Mouse (Mus musculus): ENCODE results near the gene Smurf1. TPM values are rescaled to one million over a fixed set of nuclear protein-coding genes. Genes with fewer than 3 reads are reported as not detected.

The Smurf1 gene
- total RNA-seq, 2 experiments from 2014 or later: 35.2 to 40.7 TPM

GRCm38 (mm10) chr5:144952592-144952991, 13.1 kb downstream of the Smurf1 start:
- intact Hi-C loops (cut with DNase I): no loop called here
- no peak for DNase-seq (ENCODE audit: extremely low spot score in 1 of 2, low spot score in 2 of 2)
- Histone ChIP-seq H3K27ac (0 out of 2 replicates have a peak overlapping the region, but pooled peaks have one; percentile 15), H3K4me3 (no peak overlapping the region)
- TF ChIP-seq CTCF (IDR thresholded peaks at IDR 0.05): no peak

- intact Hi-C loops (cut with DNase I): loop anchor here (1.0 kb wide), 1 partner anchor 13 kb away; no protein-coding TSS in a partner anchor
- no peak for DNase-seq (ENCODE audit: extremely low spot score in 1 of 2, low spot score in 2 of 2)
Measured at GRCm38 (mm10) chr5:144950428-144951051, 15.1 kb downstream of the Smurf1 start.

GRCm38 (mm10) chr5:144949856-144950255, 15.8 kb downstream of the Smurf1 start:
- Histone ChIP-seq H3K27ac (0 out of 2 replicates have a peak overlapping the region, but pooled peaks have one; percentile 20), H3K4me3 (no peak overlapping the region)
- intact Hi-C loops (cut with DNase I): loop anchor here (1.0 kb wide), 1 partner anchor 13 kb away; no protein-coding TSS in a partner anchor
- DNase-seq (ENCODE audit: extremely low spot score in 1 of 2, low spot score in 2 of 2): peak; percentile 41 to 43
- TF ChIP-seq CTCF (IDR thresholded peaks at IDR 0.05): no peak

More at GRCm38 (mm10) chr5:144950428-144951051, 15.1 kb downstream of the Smurf1 start:
- Histone ChIP-seq H3K4me3 (no peak overlapping the region), H3K27ac (peak overlapping the region; percentile 15; the same call in 1 of the 2 replicates)
- TF ChIP-seq CTCF (IDR thresholded peaks at IDR 0.05): no peak

GRCm38 (mm10) chr5:144948422-144948821, 17.2 kb downstream of the Smurf1 start:
- no peak overlapping the region for H3K4me3 ChIP-seq
- TF ChIP-seq CTCF (IDR thresholded peaks at IDR 0.05): no peak
- DNase-seq (ENCODE audit: extremely low spot score in 1 of 2, low spot score in 2 of 2): no peak
- intact Hi-C loops (cut with DNase I): no loop called here
- no peak overlapping the region for H3K27ac ChIP-seq

GRCm38 (mm10) chr5:144948002-144948401, 17.6 kb downstream of the Smurf1 start:
- H3K27ac ChIP-seq: no peak overlapping the region
- DNase-seq (ENCODE audit: extremely low spot score in 1 of 2, low spot score in 2 of 2): no peak
- no peak for TF ChIP-seq CTCF (IDR thresholded peaks at IDR 0.05)
- no peak overlapping the region for H3K4me3 ChIP-seq
- intact Hi-C loops (cut with DNase I): no loop called here

DNA sequence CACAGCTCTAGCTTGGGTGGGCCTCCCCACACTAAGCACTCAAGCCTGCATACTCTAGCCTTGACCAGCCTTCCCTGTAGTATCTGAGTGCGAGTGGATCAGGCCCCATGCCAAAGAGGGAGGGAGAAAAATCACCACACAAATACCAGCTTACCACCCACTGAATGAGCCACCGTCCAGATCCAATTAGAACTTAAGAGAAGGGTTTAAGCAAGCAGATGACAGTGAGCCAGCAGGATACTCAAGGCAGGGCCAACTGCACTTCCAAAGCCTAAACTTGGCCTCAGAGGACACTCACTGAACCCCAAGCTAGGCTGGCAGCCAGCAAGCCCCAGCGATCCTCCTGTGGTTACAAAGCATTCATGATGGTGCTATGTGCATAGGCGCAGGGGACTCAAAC, 19.6 kb downstream of the Smurf1 start:
- peak in 1 of 2 experiments; percentile 33 for DNase-seq (ENCODE audit: extremely low spot score in 1 of 2, low spot score in 2 of 2)
- Histone ChIP-seq H3K4me3 (no peak overlapping the region), H3K27ac (no peak overlapping the region)
- TF ChIP-seq CTCF (IDR thresholded peaks at IDR 0.05): no peak
- intact Hi-C loops (cut with DNase I): no loop called here

GRCm38 (mm10) chr5:144944932-144945331, 20.7 kb downstream of the Smurf1 start:
- intact Hi-C loops (cut with DNase I): no loop called here
- no peak overlapping the region for H3K27ac ChIP-seq
- no peak for DNase-seq (ENCODE audit: extremely low spot score in 1 of 2, low spot score in 2 of 2)
- no peak for TF ChIP-seq CTCF (IDR thresholded peaks at IDR 0.05)
- H3K4me3 ChIP-seq: no peak overlapping the region

GRCm38 (mm10) chr5:144944370-144944769, 21.3 kb downstream of the Smurf1 start:
- TF ChIP-seq CTCF (IDR thresholded peaks at IDR 0.05): no peak
- Histone ChIP-seq H3K4me3 (no peak overlapping the region), H3K27ac (no peak overlapping the region)
- intact Hi-C loops (cut with DNase I): no loop called here
- DNase-seq (ENCODE audit: extremely low spot score in 1 of 2, low spot score in 2 of 2): no peak

- TF ChIP-seq CTCF (IDR thresholded peaks at IDR 0.05): no peak
- intact Hi-C loops (cut with DNase I): no loop called here
- Histone ChIP-seq H3K27ac (no peak overlapping the region), H3K4me3 (no peak overlapping the region)
- DNase-seq (ENCODE audit: extremely low spot score in 1 of 2, low spot score in 2 of 2): no peak
Measured at GRCm38 (mm10) chr5:144943346-144943745, 22.3 kb downstream of the Smurf1 start.

- DNase-seq (ENCODE audit: extremely low spot score in 1 of 2, low spot score in 2 of 2): no peak
- no peak overlapping the region for H3K4me3 ChIP-seq
- peak overlapping the region; percentile 61 for H3K27ac ChIP-seq
- intact Hi-C loops (cut with DNase I): no loop called here
- no peak; the same call in none of the 2 replicates for TF ChIP-seq CTCF (IDR thresholded peaks at IDR 0.05)
Measured at GRCm38 (mm10) chr5:144942431-144942830, 23.2 kb downstream of the Smurf1 start.

DNA sequence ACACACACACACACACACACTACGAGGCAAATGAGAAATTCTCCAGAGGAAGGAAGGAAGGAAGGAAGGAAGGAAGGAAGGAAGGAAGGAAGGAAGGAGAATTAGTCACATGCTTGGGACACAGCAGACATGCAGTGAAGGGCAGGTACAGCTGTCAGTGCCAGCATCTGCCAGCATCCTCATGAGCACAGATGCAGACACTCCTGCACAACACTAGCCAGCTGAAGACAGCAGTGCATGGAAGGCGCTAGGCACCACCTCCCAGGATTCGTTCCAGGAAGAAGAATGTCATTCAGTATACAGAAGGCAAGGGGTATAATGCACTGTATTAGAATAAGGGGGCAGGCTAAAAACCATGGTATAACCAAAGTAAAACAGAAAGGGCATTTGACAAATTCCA, 24.7 kb downstream of the Smurf1 start:
- Histone ChIP-seq H3K4me3 (no peak overlapping the region), H3K27ac (peak overlapping the region; percentile 47; the same call in 1 of the 2 replicates)
- intact Hi-C loops (cut with DNase I): no loop called here
- DNase-seq (ENCODE audit: extremely low spot score in 1 of 2, low spot score in 2 of 2): no peak
- TF ChIP-seq CTCF (IDR thresholded peaks at IDR 0.05): no peak

- no peak overlapping the region for H3K4me3 ChIP-seq
- intact Hi-C loops (cut with DNase I): loop anchor here (1.0 to 2.0 kb wide), 3 partner anchors 13 to 23 kb away; no protein-coding TSS in a partner anchor
- TF ChIP-seq CTCF (IDR thresholded peaks at IDR 0.05): no peak
- peak; percentile 37 to 44 for DNase-seq (ENCODE audit: extremely low spot score in 1 of 2, low spot score in 2 of 2)
- peak overlapping the region; percentile 90 for H3K27ac ChIP-seq
Measured at GRCm38 (mm10) chr5:144937304-144937703, 28.3 kb downstream of the Smurf1 start.

- H3K27ac ChIP-seq: no peak overlapping the region
- intact Hi-C loops (cut with DNase I): no loop called here
- H3K4me3 ChIP-seq: no peak overlapping the region
- no peak for TF ChIP-seq CTCF (IDR thresholded peaks at IDR 0.05)
- DNase-seq (ENCODE audit: extremely low spot score in 1 of 2, low spot score in 2 of 2): no peak
Measured at GRCm38 (mm10) chr5:144933486-144933885, 32.2 kb downstream of the Smurf1 start.

Measured in left cerebral cortex, adult 2 months (tissue).